In genomic region chr16:63466615-63467014, GRCm38 (mm10) we compare ENCODE assay signal across 26 mouse cellular contexts.
DNase-seq lines count a peak whose midpoint lies in the region; ATAC-seq lines count a peak whose summit lies in the region.
"Had no signal": no experiment of that assay in that cellular context is flagged by ENCODE, and none has a peak within 500 bp of the region (broad histone marks: within the 10 kb centered on the region; RNA-seq: fewer than 3 reads in every experiment).

No protein-coding gene starts in this region.

- peak; percentile 81 for ATAC-seq in forebrain, embryonic 16.5 days
- no peak for ATAC-seq in hindbrain, embryonic 14.5 days (ENCODE audit: low FRiP score)
- ATAC-seq: CD4-positive, CD25-positive, alpha-beta regulatory T cell, adult 4 months; hindbrain, embryonic 16.5 days had no signal

- no peak for DNase-seq in forebrain, embryonic 10.5 days (ENCODE audit: extremely low spot score, low spot score)
- DNase-seq in hindbrain, embryonic 14.5 days (ENCODE audit: low spot score) = peak; percentile 17
- no peak for DNase-seq in hindbrain, embryonic 10.5 days (ENCODE audit: low spot score)
- peak; percentile 45 for DNase-seq in brain, embryonic 18.5 days (ENCODE audit: low read depth, low spot score)
- DNase-seq in cerebellum, adult 9-11 months = no peak
- DNase-seq: adrenal gland, adult 2 months; adrenal gland, postnatal 14 days; cerebellum, adult 18-20 months; cerebellum, adult 9-10 months; cerebellum, postnatal 25 days; gastrocnemius, adult 2 months; gastrocnemius, postnatal 14 days; heart, adult 18-20 months; heart, postnatal 14 days; heart, postnatal 4 days; kidney, adult 11 months; kidney, adult 8-10 months had no signal

- no peaks in the 10 kb centered on the region for H3K4me1 ChIP-seq in forebrain, embryonic 16.5 days (replicated peaks; ENCODE audit: control insufficient read depth, insufficient read depth, low read length)
- H3K4me1 ChIP-seq in forebrain, embryonic 10.5 days = no peaks in the 10 kb centered on the region
- no peaks in the 10 kb centered on the region for H3K4me1 ChIP-seq in hindbrain, embryonic 14.5 days (replicated peaks; ENCODE audit: control insufficient read depth, insufficient read depth, low read length)
- no peaks in the 10 kb centered on the region for H3K4me1 ChIP-seq in hindbrain, embryonic 10.5 days (replicated peaks)
- H3K4me1 ChIP-seq: embryonic facial prominence, embryonic 12.5 days; embryonic facial prominence, embryonic 15.5 days; hindbrain, embryonic 12.5 days; intestine, embryonic 15.5 days had no signal

- 54% methylated on average over 4 of the region's 4 CpGs for WGBS in forebrain, embryonic 16.5 days
- WGBS in forebrain, embryonic 10.5 days = 78% methylated on average over 4 of the region's 4 CpGs
- 74% methylated on average over 4 of the region's 4 CpGs for WGBS in hindbrain, embryonic 14.5 days
- WGBS in hindbrain, embryonic 10.5 days = 73% methylated on average over 4 of the region's 4 CpGs

- H3K36me3 ChIP-seq in forebrain, embryonic 16.5 days (ENCODE audit: control insufficient read depth, insufficient read depth) = no peaks in the 10 kb centered on the region
- H3K36me3 ChIP-seq in forebrain, embryonic 10.5 days (replicated peaks) = no peaks in the 10 kb centered on the region
- H3K36me3 ChIP-seq in hindbrain, embryonic 14.5 days (replicated peaks; ENCODE audit: control insufficient read depth, insufficient read depth) = no peaks in the 10 kb centered on the region
- no peaks in the 10 kb centered on the region for H3K36me3 ChIP-seq in hindbrain, embryonic 10.5 days
- H3K36me3 ChIP-seq: embryonic facial prominence, embryonic 12.5 days; embryonic facial prominence, embryonic 15.5 days; heart, embryonic 13.5 days; hindbrain, embryonic 12.5 days; intestine, embryonic 15.5 days had no signal

- H3K9me3 ChIP-seq in forebrain, embryonic 16.5 days (ENCODE audit: control insufficient read depth, low read length) = no peaks in the 10 kb centered on the region
- no peaks in the 10 kb centered on the region; the same call in 1 of the 2 replicates for H3K9me3 ChIP-seq in forebrain, embryonic 10.5 days
- no peaks in the 10 kb centered on the region for H3K9me3 ChIP-seq in hindbrain, embryonic 14.5 days (ENCODE audit: control insufficient read depth, low read length)
- no peaks in the 10 kb centered on the region for H3K9me3 ChIP-seq in hindbrain, embryonic 10.5 days
- H3K9me3 ChIP-seq: embryonic facial prominence, embryonic 12.5 days; embryonic facial prominence, embryonic 15.5 days; heart, embryonic 13.5 days; hindbrain, embryonic 12.5 days; intestine, embryonic 15.5 days had no signal

- H3K27ac ChIP-seq in forebrain, embryonic 16.5 days (ENCODE audit: low read length) = no peak overlapping the region
- no peak overlapping the region for H3K27ac ChIP-seq in forebrain, embryonic 10.5 days
- H3K27ac ChIP-seq in hindbrain, embryonic 14.5 days = no peak overlapping the region
- H3K27ac ChIP-seq in hindbrain, embryonic 10.5 days = no peak overlapping the region
- H3K27ac ChIP-seq: embryonic facial prominence, embryonic 12.5 days; embryonic facial prominence, embryonic 15.5 days; gastrocnemius, adult 2 months; heart, embryonic 13.5 days; hindbrain, embryonic 12.5 days; intestine, embryonic 15.5 days had no signal

- no peak overlapping the region for H3K4me3 ChIP-seq in forebrain, embryonic 16.5 days (replicated peaks; ENCODE audit: low read length)
- no peak overlapping the region for H3K4me3 ChIP-seq in forebrain, embryonic 10.5 days
- no peak overlapping the region for H3K4me3 ChIP-seq in hindbrain, embryonic 14.5 days (replicated peaks; ENCODE audit: low read length)
- no peak overlapping the region for H3K4me3 ChIP-seq in hindbrain, embryonic 10.5 days
- H3K4me3 ChIP-seq: embryonic facial prominence, embryonic 12.5 days; embryonic facial prominence, embryonic 15.5 days; erythroblast, embryonic 14.5 days; gastrocnemius, adult 2 months; heart, embryonic 13.5 days; hindbrain, embryonic 12.5 days; intestine, embryonic 15.5 days had no signal

- H3K9ac ChIP-seq in forebrain, embryonic 16.5 days (replicated peaks; ENCODE audit: low read depth, low read length) = no peak overlapping the region
- H3K9ac ChIP-seq in hindbrain, embryonic 14.5 days = no peak overlapping the region
- H3K9ac ChIP-seq: embryonic facial prominence, embryonic 12.5 days; embryonic facial prominence, embryonic 15.5 days; heart, embryonic 13.5 days; hindbrain, embryonic 12.5 days; intestine, embryonic 15.5 days had no signal

- H3K4me2 ChIP-seq in forebrain, embryonic 16.5 days (ENCODE audit: low read length) = no peak overlapping the region
- no peak overlapping the region for H3K4me2 ChIP-seq in hindbrain, embryonic 14.5 days (replicated peaks)
- H3K4me2 ChIP-seq: embryonic facial prominence, embryonic 12.5 days; embryonic facial prominence, embryonic 15.5 days; heart, embryonic 13.5 days; hindbrain, embryonic 12.5 days; intestine, embryonic 15.5 days had no signal

- H3K27me3 ChIP-seq in forebrain, embryonic 16.5 days (replicated peaks; ENCODE audit: control insufficient read depth, insufficient read depth, low read length) = no peaks in the 10 kb centered on the region
- no peaks in the 10 kb centered on the region for H3K27me3 ChIP-seq in forebrain, embryonic 10.5 days (ENCODE audit: poor library complexity, severe bottlenecking)
- no peaks in the 10 kb centered on the region for H3K27me3 ChIP-seq in hindbrain, embryonic 14.5 days (ENCODE audit: control insufficient read depth, insufficient read depth, low read length)
- H3K27me3 ChIP-seq in hindbrain, embryonic 10.5 days (ENCODE audit: insufficient read depth, poor library complexity, severe bottlenecking) = no peaks in the 10 kb centered on the region
- H3K27me3 ChIP-seq: embryonic facial prominence, embryonic 12.5 days; embryonic facial prominence, embryonic 15.5 days; heart, embryonic 13.5 days; hindbrain, embryonic 12.5 days; intestine, embryonic 15.5 days had no signal

Comparison
In these comparisons a context has a peak if more than half of its experiments do, and no peak if none do; other contexts are left out.
1. DNase-seq: peak in hindbrain, embryonic 14.5 days (single experiment) and brain, embryonic 18.5 days (single experiment); none in forebrain, embryonic 10.5 days (single experiment), hindbrain, embryonic 10.5 days (single experiment) and cerebellum, adult 9-11 months (single experiment).